Mouse (Mus musculus): Measurements from ENCODE around the gene Fndc3b. TPM values are rescaled to one million over a fixed set of nuclear protein-coding genes. Genes with fewer than 3 reads are reported as not detected.

Fndc3b gene
- total and polyA plus RNA-seq, 3 experiments: 0.03 to 0.05 (median 0.04) TPM

DNA sequence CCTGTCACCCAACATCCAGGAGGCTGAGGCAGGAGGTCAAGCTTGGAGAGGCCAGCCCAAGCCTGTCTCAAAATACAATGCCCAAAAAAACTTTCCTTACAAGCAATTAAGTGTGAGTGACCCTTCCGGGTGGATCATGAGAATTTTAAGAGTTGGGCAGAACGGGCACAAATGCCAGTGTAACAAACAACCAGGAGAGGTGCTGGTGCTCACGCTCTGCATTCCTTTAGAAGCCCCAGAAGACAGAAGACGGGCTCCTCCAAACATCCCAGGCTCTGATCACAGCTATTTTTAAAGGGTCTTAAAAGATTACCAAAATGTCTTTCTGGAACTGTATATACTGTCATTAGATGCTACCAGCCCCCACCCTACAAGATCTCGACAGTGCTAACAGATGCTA is 2.5 kb downstream of the Fndc3b start:
- Histone ChIP-seq H3K27me3 (replicated peaks) (no peaks in the 10 kb centered on the region), H3K36me3 (replicated peaks in 1 of 2; ENCODE audit: control insufficient read depth in 1 of 2, insufficient read depth in 1 of 2, low read length in 1 of 2) (no peaks in the 10 kb centered on the region), H3K4me3 (replicated peaks in 1 of 3; ENCODE audit: low read depth in 2 of 3, low read length in 2 of 3, poor library complexity in 1 of 3) (no peak overlapping the region), H3K9ac (ENCODE audit: insufficient read depth, low read depth) (no peak overlapping the region), H3K9me3 (replicated peaks; ENCODE audit: low read length) (peaks cover 12% of the 10 kb centered on the region), H3K27ac (ENCODE audit: insufficient read depth, low read depth) (no peak overlapping the region), H3K4me2 (ENCODE audit: insufficient read depth, low read depth, poor library complexity, severe bottlenecking) (no peak overlapping the region), H3K79me2 (replicated peaks; ENCODE audit: control insufficient read depth, extremely low read depth, insufficient read depth, poor library complexity, severe bottlenecking) (no peaks in the 10 kb centered on the region), H3K4me1 (ENCODE audit: control insufficient read depth in 1 of 2, insufficient read depth in 2 of 2) (no peaks in the 10 kb centered on the region)
- TF ChIP-seq ETS1 (conservative IDR thresholded peaks at IDR 0.05; ENCODE audit: low read depth, low read length) (no peak), RAD21 (IDR thresholded peaks at IDR 0.05; ENCODE audit: low read depth, low read length) (no peak), RCOR1 (conservative IDR thresholded peaks at IDR 0.05; ENCODE audit: low read depth, low read length) (no peak), JUND (conservative IDR thresholded peaks at IDR 0.05; ENCODE audit: low read depth, low read length) (no peak), CHD1 (IDR thresholded peaks at IDR 0.05; ENCODE audit: low read depth, low read length) (no peak), MEF2A (IDR thresholded peaks at IDR 0.05; ENCODE audit: borderline replicate concordance, low read depth, low read length) (no peak), EP300 (IDR thresholded peaks at IDR 0.05; ENCODE audit: low read length) (no peak), POLR2A (IDR thresholded peaks at IDR 0.05; ENCODE audit: low read depth, low read length) (no peak), NRF1 (IDR thresholded peaks at IDR 0.05; ENCODE audit: low read depth, low read length) (no peak), HCFC1 (IDR thresholded peaks at IDR 0.05; ENCODE audit: low read depth, low read length) (no peak), TBP (conservative IDR thresholded peaks at IDR 0.05; ENCODE audit: low read depth, low read length) (no peak), USF2 (conservative IDR thresholded peaks at IDR 0.05; ENCODE audit: low read depth, low read length) (no peak), CTCF (conservative IDR thresholded peaks at IDR 0.05 in 1 of 2, IDR thresholded peaks at IDR 0.05 in 1 of 2; ENCODE audit: low read depth in 2 of 2, low read length in 2 of 2) (no peak), USF1 (IDR thresholded peaks at IDR 0.05; ENCODE audit: low read depth, low read length) (no peak), TCF12 (IDR thresholded peaks at IDR 0.05; ENCODE audit: low read depth, low read length) (no peak), E2F4 (IDR thresholded peaks at IDR 0.05; ENCODE audit: insufficient replicate concordance, low read depth, low read length) (no peak), PAX5 (IDR thresholded peaks at IDR 0.05; ENCODE audit: low read length) (no peak), ZNF384 (IDR thresholded peaks at IDR 0.05; ENCODE audit: low read depth, low read length) (no peak)
- in situ Hi-C loops (cut with MboI; ENCODE audit: low pct_ligation_motif_present, low pct_unique_long_range_greater_than_20kb, low sequenced_read_pairs): no loop called here
- no peak for DNase-seq (ENCODE audit: extremely low read depth)
- dilution Hi-C loops (cut with MboI; ENCODE audit: extremely low pct_ligation_motif_present, extremely low pct_unique_long_range_greater_than_20kb, low sequenced_read_pairs): no loop called here

- no peak for DNase-seq (ENCODE audit: extremely low read depth)
- Histone ChIP-seq H3K9ac (ENCODE audit: insufficient read depth, low read depth) (no peak overlapping the region), H3K9me3 (replicated peaks; ENCODE audit: low read length) (peaks cover 7% of the 10 kb centered on the region), H3K79me2 (replicated peaks; ENCODE audit: control insufficient read depth, extremely low read depth, insufficient read depth, poor library complexity, severe bottlenecking) (no peaks in the 10 kb centered on the region), H3K36me3 (replicated peaks in 1 of 2; ENCODE audit: control insufficient read depth in 1 of 2, insufficient read depth in 1 of 2, low read length in 1 of 2) (no peaks in the 10 kb centered on the region), H3K4me2 (ENCODE audit: insufficient read depth, low read depth, poor library complexity, severe bottlenecking) (no peak overlapping the region), H3K4me1 (ENCODE audit: control insufficient read depth in 1 of 2, insufficient read depth in 2 of 2) (no peaks in the 10 kb centered on the region), H3K27ac (ENCODE audit: insufficient read depth, low read depth) (no peak overlapping the region), H3K4me3 (replicated peaks in 1 of 3; ENCODE audit: low read depth in 2 of 3, low read length in 2 of 3, poor library complexity in 1 of 3) (no peak overlapping the region), H3K27me3 (replicated peaks) (no peaks in the 10 kb centered on the region)
- dilution Hi-C loops (cut with MboI; ENCODE audit: extremely low pct_ligation_motif_present, extremely low pct_unique_long_range_greater_than_20kb, low sequenced_read_pairs): no loop called here
- in situ Hi-C loops (cut with MboI; ENCODE audit: low pct_ligation_motif_present, low pct_unique_long_range_greater_than_20kb, low sequenced_read_pairs): no loop called here
- no peak for TF ChIP-seq PAX5 (IDR thresholded peaks at IDR 0.05; ENCODE audit: low read length)
These were observed 5.3 kb downstream of the Fndc3b start for GRCm38 (mm10) chr3:27705761-27706160.
